Mouse (Mus musculus) neutrophil, adult 5-6 weeks (primary cell): Measurements from ENCODE around the gene S100z. TPM values are rescaled to one million over a fixed set of nuclear protein-coding genes. Genes with fewer than 3 reads are reported as not detected.

Source experiments
- ATAC-seq: fragments of 151-379, 151-347 bp; 2 replicates; pipeline ENCODE4 v1.8.0; 2017; ENCODE audit warnings: mild to moderate bottlenecking, moderate TSS enrichment; ENCODE audit not compliant: insufficient number of reproducible peaks, poor library complexity, low FRiP score, severe bottlenecking; ENCODE audit errors: extremely low read depth
- total RNA-seq: library from RNA; stranded (forward); fragments of 200-1000 nt; gene quantifications from 2 replicates; pipeline ENCODE4 v1.2.3, GENCODE M21; 2017

The S100z gene
- total RNA-seq: not detected in 2 replicates

- no peak for ATAC-seq
These were observed at the start of gene S100z for GRCm38 (mm10) chr13:95478671-95479413. Gene S100z, minus strand, starts transcription at chr13:95478721.

- ATAC-seq: 0 out of 2 replicates have a peak, but pooled peaks have one; percentile 20
These were observed 46.4 kb upstream of the S100z start, which contains the start of gene F2rl1 for GRCm38 (mm10) chr13:95524674-95525491. Gene F2rl1, minus strand, starts transcription at chr13:95525227.

DNA sequence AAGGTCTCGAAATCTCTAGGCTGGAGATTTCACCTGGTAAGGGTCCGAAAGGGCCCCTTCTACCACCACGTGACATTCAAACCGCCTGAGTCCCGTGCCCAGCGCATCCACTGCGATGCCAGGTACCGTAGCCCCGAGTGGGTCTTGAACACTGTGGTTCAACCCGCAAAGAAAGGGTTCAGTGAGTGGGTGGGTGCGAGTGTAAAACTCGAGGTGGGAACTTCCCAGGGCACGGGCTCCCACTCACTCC lies 45.8 kb upstream of the S100z start:
- no peak for ATAC-seq

DNA sequence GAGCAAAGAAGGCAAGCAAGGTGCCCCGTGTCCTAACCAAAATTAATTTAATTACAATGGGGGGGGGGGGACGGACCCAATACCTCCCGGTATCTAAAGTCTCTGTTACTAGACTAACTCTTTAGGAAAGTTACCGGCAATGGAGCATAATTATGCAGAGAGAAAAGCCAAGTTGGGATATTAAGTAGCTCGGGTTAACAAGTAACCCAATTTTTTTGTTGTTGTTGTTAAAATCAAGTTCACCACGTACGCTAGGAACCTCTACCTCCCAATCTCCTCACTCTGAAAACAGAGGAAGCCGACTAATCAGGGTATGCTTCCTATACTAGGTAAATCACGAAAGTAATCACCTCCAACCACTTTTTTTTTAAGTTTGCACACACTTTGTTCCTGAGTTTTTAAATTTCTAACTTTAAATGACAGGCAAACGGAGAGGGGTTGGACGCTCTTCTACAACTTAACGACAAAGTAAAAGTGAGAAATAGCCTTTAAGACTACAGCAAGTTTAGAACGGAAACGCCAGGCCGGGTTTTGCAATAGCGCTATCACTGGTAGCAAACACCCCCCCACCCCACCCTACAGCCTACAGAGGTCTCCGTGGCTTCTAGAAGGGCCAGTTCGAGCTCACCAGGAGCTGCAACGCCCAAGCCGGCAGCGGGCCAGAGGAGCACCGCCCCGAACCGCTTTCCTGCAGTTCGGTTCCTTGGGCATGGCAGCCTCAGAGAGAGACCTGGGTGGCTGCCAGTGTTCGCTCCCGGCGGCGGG lies 45.3 kb upstream of the S100z start:
- 0 out of 2 replicates have a peak, but pooled peaks have one; percentile 22 for ATAC-seq

DNA sequence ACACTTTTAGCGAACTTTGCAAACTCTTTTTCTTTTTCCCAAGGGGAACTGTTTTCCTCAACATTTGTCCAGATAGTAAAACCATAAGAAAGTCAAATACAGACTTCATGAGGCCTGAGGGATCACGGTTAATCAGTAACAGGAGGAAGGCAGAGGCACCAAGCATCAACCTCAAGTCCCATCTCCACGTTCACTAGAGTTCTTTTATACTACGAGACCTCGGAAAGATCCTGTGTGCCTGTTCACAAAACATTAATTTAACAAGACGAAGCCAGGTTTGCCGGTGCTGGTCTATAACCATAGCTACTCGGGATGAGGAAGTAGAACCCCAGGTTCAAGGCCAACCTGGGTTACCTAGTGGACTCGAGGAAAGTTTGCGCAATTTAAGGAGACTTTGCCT lies 43.7 kb upstream of the S100z start:
- no peak for ATAC-seq

DNA sequence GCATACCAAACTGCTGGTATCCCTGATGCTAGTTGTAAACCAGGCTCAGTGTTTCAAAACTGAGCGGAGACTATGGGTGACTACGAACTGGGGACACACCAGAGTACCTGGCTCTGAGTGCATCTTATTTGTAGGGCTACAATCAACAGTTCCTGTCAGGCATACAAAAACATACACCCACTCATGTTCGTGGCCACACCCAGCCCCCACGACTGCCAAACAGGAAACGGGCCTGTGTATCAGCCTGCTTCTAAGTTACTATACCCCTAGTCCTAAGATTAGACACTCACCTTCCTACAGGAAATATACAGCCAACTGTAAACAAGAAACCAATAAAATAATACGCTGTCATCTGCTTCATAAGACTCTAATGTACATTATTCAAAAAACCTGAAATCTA lies 42.5 kb upstream of the S100z start:
- peak; percentile 20; the same call in 1 of the 2 replicates for ATAC-seq

- ATAC-seq: no peak
These were observed 36.2 kb upstream of the S100z start for GRCm38 (mm10) chr13:95514756-95515155.

DNA sequence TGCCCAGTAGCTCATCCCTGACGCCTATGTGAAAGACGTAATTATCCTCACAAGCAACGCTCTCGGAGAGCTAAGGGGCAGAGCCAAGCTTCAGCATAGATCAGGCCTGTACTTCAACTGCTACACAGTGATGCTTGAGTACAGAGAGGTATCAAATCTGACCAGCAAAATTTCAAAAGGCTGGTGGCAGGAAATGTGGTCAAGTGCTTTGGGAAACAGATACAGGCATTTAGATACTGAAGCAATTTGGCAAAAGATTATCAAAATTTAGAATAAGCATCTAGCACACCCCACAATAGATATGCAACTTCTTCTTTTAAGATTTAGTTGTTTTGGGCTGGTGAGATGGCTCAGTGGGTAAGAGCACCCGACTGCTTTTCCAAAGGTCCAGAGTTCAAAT lies 31.5 kb upstream of the S100z start:
- ATAC-seq: no peak

DNA sequence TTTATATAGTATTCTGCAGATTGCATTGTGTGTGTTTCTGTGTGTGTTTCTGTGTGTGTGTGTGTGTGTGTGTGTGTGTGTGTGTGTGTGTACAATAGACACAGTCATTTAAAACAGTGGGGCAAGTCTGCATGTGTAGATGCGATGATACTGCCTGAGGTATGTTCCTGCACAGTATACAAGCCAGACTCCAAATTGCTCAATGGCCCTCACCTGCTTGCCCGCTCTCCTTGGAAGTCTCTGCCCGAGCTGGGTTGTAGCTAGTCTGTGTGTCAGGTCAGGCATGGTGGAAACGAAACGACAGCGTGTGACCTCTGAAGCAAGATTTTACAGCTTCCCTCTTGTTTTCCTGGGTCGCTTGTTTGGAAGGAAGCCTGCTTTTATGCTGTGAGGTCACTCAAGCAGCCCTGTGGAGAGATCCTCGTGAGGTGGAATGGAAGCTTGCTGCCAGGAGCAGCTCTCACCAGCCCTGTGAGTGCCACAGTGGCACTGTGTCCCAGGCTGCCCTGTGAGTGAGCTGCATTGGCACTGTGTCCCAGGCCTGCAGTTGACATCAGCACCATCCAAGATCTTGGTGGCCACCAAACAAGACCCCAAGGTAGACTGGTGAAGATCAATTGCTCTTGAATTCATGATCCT lies 24.9 kb upstream of the S100z start:
- no peak for ATAC-seq

- ATAC-seq: no peak
These were observed 18.1 kb upstream of the S100z start for GRCm38 (mm10) chr13:95496601-95497000.

DNA sequence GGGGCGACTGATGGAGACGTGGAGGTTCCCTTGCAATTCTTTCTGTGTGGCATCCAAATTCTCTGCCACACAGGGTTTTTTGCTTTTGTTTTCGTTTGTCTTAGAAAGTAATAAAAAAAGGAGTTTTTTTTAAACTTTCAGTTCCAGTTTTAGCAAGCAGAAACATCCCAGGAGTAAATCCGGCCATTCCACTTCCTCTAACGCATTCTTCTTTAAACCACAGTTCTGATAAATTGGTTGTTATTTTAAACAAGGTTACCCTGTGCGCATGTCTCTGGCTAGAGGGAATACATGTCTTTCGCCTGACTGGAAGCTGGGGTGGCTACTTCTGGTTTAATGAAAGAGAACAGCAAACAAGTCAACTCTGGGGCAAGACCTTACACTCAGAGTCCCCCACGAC lies 16.3 kb upstream of the S100z start:
- ATAC-seq: 0 out of 2 replicates have a peak, but pooled peaks have one; percentile 7

DNA sequence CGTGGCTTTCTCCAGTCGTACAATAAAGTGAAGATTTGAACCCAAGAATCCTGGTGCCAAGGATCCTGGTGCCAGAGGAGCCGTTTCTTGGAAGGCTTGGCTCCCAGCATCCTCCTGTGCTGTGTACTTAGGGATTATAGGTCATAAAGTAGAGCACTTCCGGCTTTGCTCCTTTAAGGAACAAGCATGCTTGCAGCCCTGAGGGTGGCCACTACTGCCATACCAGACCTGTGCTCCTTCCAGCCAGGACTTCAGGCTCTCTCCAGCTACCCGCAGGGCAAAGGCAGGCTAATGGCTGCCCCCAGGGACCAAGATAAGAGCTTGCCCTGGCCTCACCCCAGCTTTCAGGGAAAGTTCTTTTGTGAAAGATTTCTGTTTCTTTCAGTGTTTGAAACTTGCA lies 14.8 kb upstream of the S100z start:
- ATAC-seq: no peak

DNA sequence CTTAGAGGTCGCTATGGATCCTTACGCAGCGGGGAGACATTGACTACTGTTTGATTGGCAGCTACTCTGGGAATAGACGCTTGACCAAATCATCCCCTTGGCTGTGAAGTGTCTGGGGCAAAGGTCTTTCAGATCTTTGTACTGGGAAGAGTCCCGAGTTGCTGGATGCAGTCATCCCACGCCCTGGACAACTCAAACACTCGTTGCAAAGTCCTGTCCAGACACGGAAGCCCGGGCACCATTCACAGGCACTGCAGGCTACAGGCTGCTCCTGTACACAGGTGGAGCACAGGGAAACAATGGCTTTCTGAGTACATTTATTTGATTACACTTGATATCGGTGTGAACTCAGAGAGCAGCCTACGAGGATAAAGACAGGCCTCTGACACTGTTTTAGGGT lies 12.8 kb upstream of the S100z start:
- no peak for ATAC-seq

GRCm38 (mm10) chr13:95484664-95485063 lies 6.1 kb upstream of the S100z start:
- ATAC-seq: no peak

DNA sequence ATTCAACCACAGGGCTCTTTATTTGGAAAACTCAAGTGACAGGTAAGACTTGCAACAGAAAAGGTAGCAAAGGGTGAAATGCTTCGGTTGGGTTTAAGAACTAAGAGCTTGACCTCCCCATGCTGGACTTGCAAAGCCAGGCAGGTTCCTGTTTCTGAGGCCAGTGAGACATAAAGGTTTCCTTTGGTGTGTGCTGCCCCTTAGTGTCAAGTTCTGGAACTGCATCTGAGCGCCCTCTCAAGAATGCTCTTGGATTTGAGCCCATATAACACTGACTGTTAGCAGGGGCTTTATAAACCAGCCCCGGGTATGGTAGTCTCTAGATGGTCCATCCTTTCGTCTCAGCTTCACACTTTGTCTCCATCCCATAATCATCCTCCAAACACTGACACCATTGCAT lies 2.9 kb upstream of the S100z start:
- ATAC-seq: peak; percentile 64; the same call in 1 of the 2 replicates

DNA sequence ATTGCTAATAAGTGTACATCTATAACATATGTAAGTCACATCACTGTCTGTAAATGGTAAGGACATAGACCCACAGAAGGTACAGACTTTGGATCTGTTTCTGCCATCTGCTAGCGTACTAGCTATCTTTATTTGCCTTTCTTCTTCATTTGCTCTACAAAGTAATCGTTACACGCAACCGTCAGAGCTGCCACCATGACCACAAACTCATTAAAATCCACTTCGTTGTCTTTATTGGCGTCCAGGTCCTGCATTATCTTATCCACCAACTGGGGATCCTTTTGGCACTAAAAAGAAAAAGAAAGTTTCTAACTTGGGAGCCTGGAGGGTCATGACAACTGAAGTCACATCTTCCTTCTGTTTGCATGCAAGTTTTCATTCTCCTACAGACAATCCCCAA lies 1.3 kb downstream of the S100z start:
- ATAC-seq: no peak

GRCm38 (mm10) chr13:95475124-95475523 lies 3.4 kb downstream of the S100z start:
- no peak for ATAC-seq

DNA sequence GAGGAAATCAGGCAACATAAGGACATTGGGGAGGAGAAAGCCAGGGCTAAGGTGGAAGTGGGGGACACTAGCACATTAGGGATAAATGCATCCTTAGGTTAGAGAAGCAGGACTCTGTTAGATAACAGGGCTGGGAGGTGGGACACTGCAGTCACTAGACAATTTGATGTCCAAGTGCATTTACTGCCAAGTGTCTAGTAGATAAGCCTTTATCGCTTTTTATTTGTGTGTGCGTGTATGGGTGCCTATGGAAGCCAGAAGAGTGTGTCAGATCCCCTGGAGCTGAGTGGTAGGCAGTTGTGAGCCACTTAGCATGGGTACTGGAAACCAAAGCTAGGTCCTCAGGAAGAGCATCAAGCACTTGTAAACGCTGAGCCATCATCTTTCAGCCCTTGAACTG lies 4.2 kb downstream of the S100z start:
- no peak for ATAC-seq

- ATAC-seq: no peak
These were observed 7.6 kb downstream of the S100z start for GRCm38 (mm10) chr13:95470970-95471369.
